Mouse (Mus musculus) macrophage (primary cell): Measurements from ENCODE around the gene Tgfb1i1. TPM values are rescaled to one million over a fixed set of nuclear protein-coding genes. Genes with fewer than 3 reads are reported as not detected.
A peak's percentile ranks its signal among the peaks of the same experiment; 100 is the strongest.

Experiments used
- H3K27ac ChIP-seq: fragments of 350-480 bp; formaldehyde crosslinking; 2 replicates; pipeline ENCODE4 v1.9.0; 2021
- H3K36me3 ChIP-seq: fragments of 350-480 bp; formaldehyde crosslinking; 2 replicates; pipeline ENCODE4 v1.9.0; 2021; ENCODE audit errors: inconsistent target
- H3K4me3 ChIP-seq: fragments of 350-480 bp; formaldehyde crosslinking; 2 replicates; pipeline ENCODE4 v1.9.0; 2021; ENCODE audit errors: inconsistent target
- H3K79me2 ChIP-seq: fragments of 350-480 bp; formaldehyde crosslinking; 2 replicates; pipeline ENCODE4 v1.9.0; 2021; ENCODE audit errors: inconsistent target
- WGBS: methylation state at CpG from one replicate; pipeline ENCODE4 v1.1.7; 2026; ENCODE audit warnings: inconsistent platforms; ENCODE audit not compliant: missing documents; 5-methylcytosine and 5-hydroxymethylcytosine counted together
- polyA plus RNA-seq: library from polyadenylated mRNA; stranded (reverse); fragments of 250-400 nt; gene quantifications from 3 replicates; pipeline ENCODE4 v1.2.4, GENCODE M21; 2018; ENCODE audit warnings: inconsistent platforms
- total RNA-seq, 78 experiments: library from RNA; depleted of rRNA; stranded (reverse); fragments of 250-400 nt; gene quantifications; 1 replicate in 9 of 78; 2 replicates in 24 of 78; 3 replicates in 43 of 78; 4 replicates in 2 of 78; pipeline ENCODE4 v1.2.4; 2018; ENCODE audit warnings: inconsistent platforms in 56 of 78

The Tgfb1i1 gene
- total RNA-seq (2018; cell fraction: chromatin; rRNA removed): 10 to 100 TPM in 1 of 26 experiments, 1 to 10 TPM in 25; 1.5 to 11.5 (median 3.1) TPM
- under 1 TPM in 23 of 26 experiments, not detected in 3; 0.10 to 0.45 (median 0.21) TPM for total RNA-seq (2018; cell fraction: cytosol; rRNA removed)
- total RNA-seq (2018; cell fraction: nucleus; rRNA removed): 1 to 10 TPM in 22 of 26 experiments, under 1 TPM in 4; 0.63 to 5.9 (median 1.9) TPM
- 0.26 to 0.36 TPM (median 0.30 TPM) in 3 replicates for polyA plus RNA-seq

DNA sequence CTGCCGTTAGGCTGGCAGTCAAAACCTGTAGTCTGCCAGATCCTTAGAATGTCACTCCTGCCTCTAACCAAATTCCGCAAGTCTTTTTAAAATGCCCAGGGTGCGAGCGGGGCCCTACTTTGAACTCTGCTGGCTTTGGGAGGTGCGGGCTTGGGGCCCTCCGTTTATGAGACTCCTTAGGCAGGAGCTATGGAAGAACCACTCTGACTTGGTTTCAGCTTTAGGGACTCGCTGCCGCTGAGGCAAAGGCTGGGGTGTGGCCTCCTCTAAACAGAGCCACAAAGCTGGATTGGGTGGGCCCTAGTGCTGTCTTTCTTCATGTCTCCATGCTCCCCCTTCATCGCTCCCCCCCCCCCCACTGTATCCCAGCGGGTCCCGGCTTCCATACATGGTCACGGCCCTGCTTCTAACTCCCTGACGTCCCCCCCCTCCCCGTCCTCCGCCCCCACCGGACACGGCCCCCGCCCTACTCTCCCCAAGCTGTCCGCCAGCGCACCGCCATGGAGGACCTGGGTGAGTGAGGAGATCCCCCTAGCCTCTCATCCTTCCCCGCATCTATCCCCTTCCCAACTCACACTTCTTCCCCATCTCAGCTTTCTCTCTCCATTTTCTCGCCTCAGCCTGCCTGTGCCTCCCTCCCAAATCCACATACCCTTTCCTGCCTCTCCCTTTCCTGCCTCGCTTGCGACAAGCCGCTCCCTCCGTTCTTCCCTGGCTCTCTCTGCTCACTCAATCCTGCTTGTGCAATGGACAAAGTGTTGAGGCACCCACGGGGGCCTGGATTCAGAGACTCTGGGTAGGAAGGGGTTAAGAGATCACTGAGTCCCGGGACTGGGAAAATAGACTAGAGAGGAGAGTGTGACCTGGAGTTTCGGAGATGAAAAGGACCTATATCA is at the start of gene Tgfb1i1:
TSS of gene Tgfb1i1 (plus strand) at position 317 of the 896 bp plus-strand sequence.
- 38% methylated on average over 21 of the region's 30 CpGs for WGBS
- H3K27ac ChIP-seq: no peak within 1 kb of the TSS

DNA sequence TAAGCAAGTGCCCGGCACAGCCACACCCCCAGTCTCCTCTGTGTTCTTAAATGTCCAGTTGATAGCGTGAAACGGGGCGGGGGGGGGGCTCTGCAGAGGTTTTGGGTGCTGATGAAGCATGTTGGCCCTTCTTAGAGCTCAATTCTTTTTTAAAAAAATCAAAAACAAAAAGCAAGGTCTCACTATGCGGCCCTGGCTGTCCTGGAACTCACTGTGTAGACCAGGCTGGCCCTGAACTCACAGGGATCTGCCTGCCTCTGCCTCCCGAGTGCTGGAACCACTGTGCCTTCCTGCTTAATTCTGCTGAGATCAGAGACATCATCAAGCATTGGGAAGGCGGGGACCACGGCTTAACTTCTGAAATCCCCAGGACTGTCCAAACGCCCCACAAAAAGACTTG is 45.0 kb upstream of the Tgfb1i1 start:
- Histone ChIP-seq H3K4me3 (no peak overlapping the region), H3K36me3 (no peaks in the 10 kb centered on the region), H3K79me2 (no peaks in the 10 kb centered on the region), H3K27ac (no peak overlapping the region)
- 91% methylated on average over 9 of the region's 9 CpGs for WGBS

More for the DNA sequence above, at the start of gene Tgfb1i1:
- Histone ChIP-seq H3K79me2 (no peaks in the 10 kb centered on the region), H3K36me3 (peaks cover 31% of the 10 kb centered on the region), H3K4me3 (no peak within 1 kb of the TSS)

- Histone ChIP-seq H3K36me3 (no peaks in the 10 kb centered on the region), H3K4me3 (no peak overlapping the region), H3K79me2 (no peaks in the 10 kb centered on the region), H3K27ac (no peak overlapping the region)
- 94% methylated on average over 9 of the region's 9 CpGs for WGBS
Measured at GRCm38 (mm10) chr7:128203071-128203470, 43.5 kb upstream of the Tgfb1i1 start.

GRCm38 (mm10) chr7:128204179-128204578 is 42.4 kb upstream of the Tgfb1i1 start:
- Histone ChIP-seq H3K36me3 (no peaks in the 10 kb centered on the region), H3K4me3 (no peak overlapping the region), H3K79me2 (no peaks in the 10 kb centered on the region), H3K27ac (no peak overlapping the region)
- 98% methylated on average over 8 of the region's 8 CpGs for WGBS

DNA sequence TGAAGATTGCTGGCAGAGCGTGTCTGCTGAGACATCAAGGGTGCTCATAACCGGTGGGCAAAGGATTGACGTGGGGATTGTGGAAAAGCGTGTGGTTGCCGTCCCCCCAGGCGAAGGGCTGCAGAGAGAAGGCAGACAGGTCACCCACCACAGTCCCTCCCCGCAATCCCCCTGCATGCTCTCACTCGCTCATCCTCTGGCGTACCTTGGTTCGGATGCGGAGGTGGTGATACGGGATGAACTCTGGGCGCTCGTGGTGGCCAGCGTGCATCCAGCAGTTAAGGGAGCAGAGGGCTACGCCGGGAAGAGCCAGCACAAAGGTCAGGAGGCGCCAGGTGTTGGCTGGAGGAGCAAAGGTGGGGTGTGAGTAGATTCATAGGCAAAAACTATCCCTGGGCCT is 40.9 kb upstream of the Tgfb1i1 start:
- Histone ChIP-seq H3K27ac (no peak overlapping the region), H3K79me2 (no peaks in the 10 kb centered on the region), H3K36me3 (no peaks in the 10 kb centered on the region), H3K4me3 (no peak overlapping the region; the same call in 1 of the 2 replicates)
- WGBS: 94% methylated on average over 18 of the region's 18 CpGs

- H3K79me2 ChIP-seq: no peaks in the 10 kb centered on the region
- no peak within 1 kb of the TSS; the same call in 1 of the 2 replicates for H3K4me3 ChIP-seq
- H3K36me3 ChIP-seq: no peaks in the 10 kb centered on the region
- WGBS: 85% methylated on average over 6 of the region's 6 CpGs
- no peak within 1 kb of the TSS for H3K27ac ChIP-seq
Measured at GRCm38 (mm10) chr7:128206152-128206551, 40.5 kb upstream of the Tgfb1i1 start, which contains the start of gene Cox6a2. Gene Cox6a2, minus strand, starts transcription at chr7:128206387.

DNA sequence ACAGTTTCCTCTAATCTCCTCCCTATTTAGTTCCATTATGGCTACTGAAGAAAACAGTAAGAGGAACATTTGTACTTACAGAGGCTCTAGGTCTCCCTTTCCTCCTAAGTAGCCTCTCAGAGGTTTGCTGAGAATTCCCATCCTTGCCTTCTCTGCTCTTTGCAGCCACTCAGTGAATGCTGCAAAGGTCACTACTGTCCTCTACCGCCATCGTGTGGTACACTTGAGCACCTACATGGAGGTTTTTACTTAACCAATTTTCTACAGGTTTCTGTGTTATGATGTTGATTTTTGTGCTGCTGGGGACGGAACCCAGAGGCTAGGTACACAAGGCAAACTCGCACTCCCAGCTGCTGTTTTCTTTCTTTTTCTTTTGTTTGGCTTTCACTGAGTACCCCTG is 38.4 kb upstream of the Tgfb1i1 start:
- H3K4me3 ChIP-seq: no peak overlapping the region
- H3K36me3 ChIP-seq: no peaks in the 10 kb centered on the region
- H3K27ac ChIP-seq: no peak overlapping the region
- no peaks in the 10 kb centered on the region for H3K79me2 ChIP-seq
- WGBS: 13% methylated on average over 4 of the region's 4 CpGs

GRCm38 (mm10) chr7:128209826-128210225 is 36.8 kb upstream of the Tgfb1i1 start:
- no peak overlapping the region for H3K27ac ChIP-seq
- no peaks in the 10 kb centered on the region for H3K79me2 ChIP-seq
- 80% methylated on average over 3 of the region's 3 CpGs for WGBS
- H3K36me3 ChIP-seq: no peaks in the 10 kb centered on the region
- no peak overlapping the region for H3K4me3 ChIP-seq

DNA sequence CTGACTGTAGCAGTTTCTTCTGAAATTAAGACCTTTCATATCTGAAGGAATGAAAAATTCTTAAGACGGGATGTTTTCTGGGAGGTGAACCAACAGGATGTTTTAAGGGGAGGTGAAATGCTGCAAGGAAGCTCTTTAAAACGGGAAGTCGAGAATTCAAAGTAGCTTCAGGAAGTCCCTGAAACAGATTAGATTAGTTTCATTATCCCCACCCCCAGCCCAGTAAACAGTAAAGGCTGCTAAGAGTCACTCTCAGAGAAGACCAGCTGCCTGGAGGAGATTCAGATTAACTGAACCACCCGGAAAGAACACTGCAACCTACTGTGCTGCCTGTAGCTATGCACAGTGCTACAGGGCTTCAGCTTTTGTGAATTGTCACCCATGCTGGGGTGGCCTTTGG is 26.7 kb upstream of the Tgfb1i1 start:
- 81% methylated on average over 4 of the region's 4 CpGs for WGBS

DNA sequence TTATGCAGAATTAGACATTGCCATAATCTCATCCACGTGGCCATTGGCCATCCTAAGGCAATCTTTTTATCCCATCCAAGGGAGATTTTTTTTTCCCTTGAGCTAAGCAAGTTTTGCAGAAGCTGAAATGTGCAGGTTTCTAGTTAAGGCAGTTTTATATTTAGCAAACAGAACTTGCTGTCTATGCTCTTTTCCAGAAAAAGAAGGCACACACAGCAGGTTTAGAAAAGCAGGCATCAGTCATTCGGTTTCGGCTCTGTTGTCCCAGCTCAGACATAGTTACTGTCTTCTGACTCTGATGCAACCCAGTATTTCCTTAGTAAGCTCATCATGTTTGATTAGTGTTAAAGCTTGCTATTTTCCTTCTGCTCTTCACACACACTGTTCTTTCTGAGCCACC is 25.7 kb upstream of the Tgfb1i1 start:
- H3K27ac ChIP-seq: peak overlapping the region; percentile 97

More for the DNA sequence above, 26.7 kb upstream of the Tgfb1i1 start:
- H3K27ac ChIP-seq: peak overlapping the region; percentile 97
- no peak overlapping the region for H3K4me3 ChIP-seq
- no peaks in the 10 kb centered on the region for H3K79me2 ChIP-seq
- no peaks in the 10 kb centered on the region for H3K36me3 ChIP-seq

GRCm38 (mm10) chr7:128231741-128232140 is 14.9 kb upstream of the Tgfb1i1 start:
- no peak overlapping the region for H3K27ac ChIP-seq
- no peaks in the 10 kb centered on the region; the same call in 1 of the 2 replicates for H3K36me3 ChIP-seq
- peaks cover 7% of the 10 kb centered on the region; the same call in 1 of the 2 replicates for H3K79me2 ChIP-seq
- H3K4me3 ChIP-seq: no peak overlapping the region
- WGBS: 56% methylated on average over 8 of the region's 8 CpGs

More for the DNA sequence above, 25.7 kb upstream of the Tgfb1i1 start:
- no peak overlapping the region for H3K4me3 ChIP-seq
- WGBS: 28% methylated on average over 3 of the region's 3 CpGs
- no peaks in the 10 kb centered on the region for H3K36me3 ChIP-seq
- no peaks in the 10 kb centered on the region for H3K79me2 ChIP-seq

- H3K27ac ChIP-seq: peak overlapping the region; percentile 50
- H3K4me3 ChIP-seq: no peak overlapping the region
- peaks cover 22% of the 10 kb centered on the region for H3K79me2 ChIP-seq
- H3K36me3 ChIP-seq: peaks cover 7% of the 10 kb centered on the region; the same call in 1 of the 2 replicates
- 69% methylated on average over 2 of the region's 2 CpGs for WGBS
Measured at GRCm38 (mm10) chr7:128234796-128235195, 11.8 kb upstream of the Tgfb1i1 start.

GRCm38 (mm10) chr7:128235481-128235880 is 11.1 kb upstream of the Tgfb1i1 start:
- whole genome bisulfite sequencing: 77% methylated on average over 1 of the region's 1 CpGs
- Histone ChIP-seq H3K36me3 (peaks cover 14% of the 10 kb centered on the region; the same call in 1 of the 2 replicates), H3K27ac (peak overlapping the region; percentile 50), H3K79me2 (peaks cover 28% of the 10 kb centered on the region), H3K4me3 (no peak overlapping the region)

DNA sequence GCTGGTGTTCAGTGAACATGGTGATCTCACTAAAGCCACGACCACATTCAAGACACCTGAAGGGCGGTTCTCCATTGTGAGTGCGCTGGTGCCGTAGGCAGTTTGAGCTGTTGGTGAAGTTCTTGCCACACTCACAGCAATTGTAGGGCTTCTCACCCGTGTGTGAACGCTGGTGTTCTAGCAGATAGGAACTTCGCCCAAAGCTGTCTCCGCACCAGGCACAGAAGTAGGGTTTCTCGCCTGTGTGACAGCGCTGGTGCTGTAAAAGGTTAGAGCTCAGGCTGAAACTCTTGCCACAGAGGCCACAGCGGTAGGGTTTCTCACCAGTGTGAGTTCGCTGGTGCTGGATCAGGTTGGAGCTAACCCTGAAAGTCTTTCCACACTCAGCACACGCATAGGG is 10.2 kb upstream of the Tgfb1i1 start:
- 93% methylated on average over 13 of the region's 13 CpGs for WGBS
- H3K27ac ChIP-seq: peak overlapping the region; percentile 99
- H3K79me2 ChIP-seq: peaks cover 34% of the 10 kb centered on the region
- no peak overlapping the region for H3K4me3 ChIP-seq
- peaks cover 23% of the 10 kb centered on the region; the same call in 1 of the 2 replicates for H3K36me3 ChIP-seq
